Mouse (Mus musculus): ENCODE data around the gene Hadhb. TPM values are rescaled to one million over a fixed set of nuclear protein-coding genes. Genes with fewer than 3 reads are reported as not detected.

Gene Hadhb
- polyA plus RNA-seq (2014; fragmentation: Nextera tagmentation; extraction: Ambion mirVana): 107 and 114 TPM in 2 replicates

DNA sequence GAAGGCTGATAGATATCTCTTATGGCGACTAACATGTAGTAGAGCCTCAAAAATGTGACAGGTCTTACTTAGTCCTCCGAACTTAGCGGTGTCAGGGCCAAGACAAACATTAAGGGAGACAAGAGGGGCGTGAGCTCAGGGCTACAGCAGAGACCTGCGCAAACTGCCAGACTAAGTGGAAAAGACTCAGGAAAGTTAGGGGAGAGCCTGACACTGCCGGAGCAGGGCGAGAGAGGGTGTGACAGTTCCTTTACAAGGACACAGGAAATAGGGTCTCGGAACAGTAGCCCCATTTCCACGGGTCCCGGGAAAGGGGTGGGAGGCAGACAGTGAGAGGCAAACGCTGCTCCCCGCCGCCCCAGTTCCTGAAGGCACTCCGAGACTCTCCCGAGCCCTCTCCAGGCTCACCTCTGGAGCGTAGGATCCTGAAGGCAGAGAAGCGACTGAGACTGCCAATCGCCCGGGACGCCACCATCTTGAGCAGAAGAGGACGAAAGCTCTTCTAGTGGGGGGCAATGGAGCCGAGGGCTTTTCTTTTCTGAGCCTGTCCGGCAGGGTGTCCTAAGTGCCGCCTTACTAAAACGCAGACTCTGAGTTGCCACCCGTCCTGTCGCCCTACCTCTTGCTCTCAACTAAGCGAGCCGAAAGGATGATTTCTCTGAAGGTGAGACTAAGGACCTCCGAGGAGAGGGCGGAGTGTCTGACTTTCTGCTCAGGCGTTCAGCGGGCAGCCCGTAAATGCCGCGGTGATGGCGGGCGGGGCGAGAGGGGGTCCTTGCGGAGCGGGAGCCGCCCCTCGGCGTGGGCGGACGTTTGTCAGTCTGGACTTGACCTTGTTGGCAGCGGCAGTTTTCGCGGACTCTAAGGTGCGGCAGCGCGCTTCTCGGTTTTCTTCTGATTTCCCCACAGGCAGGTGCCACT is at the start of gene Hadhb, which contains the start of gene Hadha:
Gene Hadhb, plus strand, starts transcription at position 775 of the 921 bp plus-strand sequence.
Gene Hadha, minus strand, starts transcription at position 689 of the 921 bp plus-strand sequence.
- Histone ChIP-seq H3K9ac (ENCODE audit: low read length) (peak within 1 kb of the TSS; percentile 87), H3K36me3 (ENCODE audit: control insufficient read depth, insufficient read depth, low read length) (no peaks in the 10 kb centered on the region), H3K27me3 (ENCODE audit: control insufficient read depth, insufficient read depth, low read length) (no peaks in the 10 kb centered on the region), H3K4me3 (ENCODE audit: low read depth, low read length) (peak within 1 kb of the TSS; percentile 95), H3K4me1 (ENCODE audit: control insufficient read depth, insufficient read depth, low read length) (0 out of 2 replicates have a peak, but pooled peaks cover 3% of the 10 kb centered on the region), H3K27ac (ENCODE audit: low read depth, low read length) (peak within 1 kb of the TSS; percentile 75), H3K4me2 (peak within 1 kb of the TSS; percentile 80), H3K9me3 (ENCODE audit: control insufficient read depth, low read length) (no peaks in the 10 kb centered on the region)
- under 1% methylated on average over 53 of the region's 53 CpGs for WGBS
- DNase-seq (ENCODE audit: low spot score, missing footprints): peak; percentile 99
- peak; percentile 91 for ATAC-seq (ENCODE audit: low FRiP score)

GRCm38 (mm10) chr5:30105668-30106300 is 49.3 kb upstream of the Hadhb start, which contains the start of gene 3110082J24Rik:
3110082J24Rik (minus strand) TSS chr5:30106086.
- Histone ChIP-seq H3K4me2 (peak within 1 kb of the TSS; percentile 94), H3K36me3 (ENCODE audit: control insufficient read depth, insufficient read depth, low read length) (no peaks in the 10 kb centered on the region), H3K4me1 (ENCODE audit: control insufficient read depth, insufficient read depth, low read length) (peaks cover 49% of the 10 kb centered on the region), H3K27ac (ENCODE audit: low read depth, low read length) (peak within 1 kb of the TSS; percentile 67; the same call in 1 of the 2 replicates), H3K9ac (ENCODE audit: low read length) (peak within 1 kb of the TSS; percentile 84), H3K27me3 (ENCODE audit: control insufficient read depth, insufficient read depth, low read length) (no peaks in the 10 kb centered on the region), H3K4me3 (ENCODE audit: low read depth, low read length) (peak within 1 kb of the TSS; percentile 66), H3K9me3 (ENCODE audit: control insufficient read depth, low read length) (no peaks in the 10 kb centered on the region)
- DNase-seq (ENCODE audit: low spot score, missing footprints) (no peak), ATAC-seq (ENCODE audit: low FRiP score) (peak; percentile 19; the same call in 1 of the 2 replicates)
- WGBS: under 1% methylated on average over 29 of the region's 29 CpGs

DNA sequence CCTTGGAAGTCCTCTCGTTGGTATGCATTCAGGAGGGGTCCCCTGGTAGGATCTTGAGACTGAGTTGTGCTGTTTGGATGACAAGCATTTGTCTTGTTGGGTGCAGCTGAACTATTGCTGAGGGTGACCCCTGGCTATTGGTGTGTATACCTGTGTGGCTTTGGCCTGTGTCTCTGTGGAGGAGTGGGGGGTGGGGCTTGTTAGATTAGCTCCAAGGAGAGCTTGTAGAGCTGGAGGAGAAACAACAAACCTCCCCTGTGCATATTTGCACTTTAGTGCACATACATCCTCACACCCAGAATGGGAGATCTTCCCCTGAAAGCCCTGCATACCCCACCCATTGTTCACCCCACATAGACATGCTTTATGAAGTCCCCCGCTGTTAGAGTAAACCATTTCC is 48.3 kb upstream of the Hadhb start:
- peak; percentile 1; the same call in 1 of the 2 replicates for ATAC-seq (ENCODE audit: low FRiP score)
- DNase-seq (ENCODE audit: low spot score, missing footprints): peak; percentile 85

GRCm38 (mm10) chr5:30107186-30107585 is 47.9 kb upstream of the Hadhb start:
- Histone ChIP-seq H3K9ac (ENCODE audit: low read length) (peak overlapping the region; percentile 44), H3K4me2 (peak overlapping the region; percentile 94), H3K9me3 (ENCODE audit: control insufficient read depth, low read length) (no peaks in the 10 kb centered on the region), H3K4me3 (ENCODE audit: low read depth, low read length) (peak overlapping the region; percentile 66), H3K27ac (ENCODE audit: low read depth, low read length) (peak overlapping the region; percentile 78), H3K27me3 (ENCODE audit: control insufficient read depth, insufficient read depth, low read length) (no peaks in the 10 kb centered on the region; the same call in 1 of the 2 replicates), H3K4me1 (ENCODE audit: control insufficient read depth, insufficient read depth, low read length) (peaks cover 58% of the 10 kb centered on the region), H3K36me3 (ENCODE audit: control insufficient read depth, insufficient read depth, low read length) (no peaks in the 10 kb centered on the region)
- 0% methylated on average over 7 of the region's 7 CpGs for WGBS
- peak; percentile 93 for DNase-seq (ENCODE audit: low spot score, missing footprints)
- ATAC-seq (ENCODE audit: low FRiP score): peak; percentile 71

More for the DNA sequence above, 48.3 kb upstream of the Hadhb start:
- 9% methylated on average over 2 of the region's 2 CpGs for WGBS
- peaks cover 58% of the 10 kb centered on the region for H3K4me1 ChIP-seq (ENCODE audit: control insufficient read depth, insufficient read depth, low read length)
- no peaks in the 10 kb centered on the region for H3K9me3 ChIP-seq (ENCODE audit: control insufficient read depth, low read length)
- H3K9ac ChIP-seq (ENCODE audit: low read length): peak overlapping the region; percentile 84
- H3K36me3 ChIP-seq (ENCODE audit: control insufficient read depth, insufficient read depth, low read length): no peaks in the 10 kb centered on the region
- H3K27ac ChIP-seq (ENCODE audit: low read depth, low read length): peak overlapping the region; percentile 67; the same call in 1 of the 2 replicates
- H3K4me3 ChIP-seq (ENCODE audit: low read depth, low read length): peak overlapping the region; percentile 66
- H3K4me2 ChIP-seq: peak overlapping the region; percentile 94
- H3K27me3 ChIP-seq (ENCODE audit: control insufficient read depth, insufficient read depth, low read length): no peaks in the 10 kb centered on the region

DNA sequence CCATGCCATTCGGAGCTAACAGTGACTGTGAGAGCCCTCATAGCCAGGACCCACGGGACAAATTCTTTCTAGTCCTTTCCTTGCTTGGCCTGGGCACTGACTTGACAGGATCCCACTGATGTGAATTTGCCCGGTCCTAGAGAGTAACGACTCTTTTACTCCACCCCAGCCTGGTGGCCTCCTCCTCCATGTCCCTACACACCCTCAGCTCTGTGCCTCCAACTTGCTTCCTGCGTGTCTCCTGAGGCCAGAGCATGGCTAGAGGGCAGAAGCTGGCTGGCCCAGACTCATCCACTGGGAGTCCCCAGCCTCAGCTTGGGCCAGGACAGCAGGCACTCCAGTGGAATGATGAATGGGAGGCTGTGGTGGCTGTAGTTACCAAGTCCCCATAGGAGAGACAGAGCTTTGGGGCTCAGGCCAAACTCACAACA is 47.4 kb upstream of the Hadhb start:
- Histone ChIP-seq H3K27me3 (ENCODE audit: control insufficient read depth, insufficient read depth, low read length) (peaks cover 2% of the 10 kb centered on the region; the same call in 1 of the 2 replicates), H3K27ac (ENCODE audit: low read depth, low read length) (peak overlapping the region; percentile 78), H3K4me3 (ENCODE audit: low read depth, low read length) (peak overlapping the region; percentile 66), H3K4me2 (peak overlapping the region; percentile 94), H3K36me3 (ENCODE audit: control insufficient read depth, insufficient read depth, low read length) (no peaks in the 10 kb centered on the region), H3K4me1 (ENCODE audit: control insufficient read depth, insufficient read depth, low read length) (peaks cover 58% of the 10 kb centered on the region), H3K9ac (ENCODE audit: low read length) (peak overlapping the region; percentile 44), H3K9me3 (ENCODE audit: control insufficient read depth, low read length) (no peaks in the 10 kb centered on the region)
- ATAC-seq (ENCODE audit: low FRiP score): 0 out of 2 replicates have a peak, but pooled peaks have one; percentile 3
- peak; percentile 93 for DNase-seq (ENCODE audit: low spot score, missing footprints)
- 1% methylated on average over 5 of the region's 5 CpGs for WGBS

DNA sequence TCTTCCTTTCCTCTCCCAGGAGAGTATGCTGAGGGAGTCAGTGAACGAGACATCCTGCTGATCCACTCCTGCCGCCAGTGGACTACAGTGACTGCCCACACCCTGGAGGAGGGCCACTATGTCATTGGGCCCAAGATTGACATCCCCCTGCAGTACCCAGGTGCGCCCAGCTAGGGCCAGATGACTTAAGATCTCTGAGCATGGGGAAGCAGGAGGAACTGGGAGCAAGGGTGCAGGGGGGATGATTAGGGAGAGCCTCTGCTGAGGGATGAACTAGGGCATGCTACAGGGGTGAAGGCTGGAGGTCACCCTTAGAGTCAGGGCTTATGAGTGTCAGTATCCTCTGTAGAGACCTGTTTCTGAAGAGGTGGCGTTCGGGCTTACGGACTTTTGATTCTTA is 46.8 kb upstream of the Hadhb start:
- peaks cover 6% of the 10 kb centered on the region; the same call in 1 of the 2 replicates for H3K27me3 ChIP-seq (ENCODE audit: control insufficient read depth, insufficient read depth, low read length)
- ATAC-seq (ENCODE audit: low FRiP score) (no peak), DNase-seq (ENCODE audit: low spot score, missing footprints) (peak; percentile 84)
- WGBS: 54% methylated on average over 6 of the region's 6 CpGs
- H3K36me3 ChIP-seq (ENCODE audit: control insufficient read depth, insufficient read depth, low read length): no peaks in the 10 kb centered on the region
- H3K9ac ChIP-seq (ENCODE audit: low read length): peak overlapping the region; percentile 28; the same call in 1 of the 2 replicates
- peak overlapping the region; percentile 78 for H3K27ac ChIP-seq (ENCODE audit: low read depth, low read length)
- H3K4me3 ChIP-seq (ENCODE audit: low read depth, low read length): no peak overlapping the region
- H3K4me2 ChIP-seq: peak overlapping the region; percentile 94
- H3K9me3 ChIP-seq (ENCODE audit: control insufficient read depth, low read length): no peaks in the 10 kb centered on the region
- H3K4me1 ChIP-seq (ENCODE audit: control insufficient read depth, insufficient read depth, low read length): peaks cover 58% of the 10 kb centered on the region

- Histone ChIP-seq H3K27me3 (ENCODE audit: control insufficient read depth, insufficient read depth, low read length) (peaks cover 19% of the 10 kb centered on the region; the same call in 1 of the 2 replicates), H3K9me3 (ENCODE audit: control insufficient read depth, low read length) (no peaks in the 10 kb centered on the region), H3K9ac (ENCODE audit: low read length) (peak overlapping the region; percentile 32), H3K4me1 (ENCODE audit: control insufficient read depth, insufficient read depth, low read length) (peaks cover 66% of the 10 kb centered on the region), H3K4me2 (peak overlapping the region; percentile 33), H3K4me3 (ENCODE audit: low read depth, low read length) (no peak overlapping the region), H3K27ac (ENCODE audit: low read depth, low read length) (peak overlapping the region; percentile 68), H3K36me3 (ENCODE audit: control insufficient read depth, insufficient read depth, low read length) (no peaks in the 10 kb centered on the region)
- WGBS: 7% methylated on average over 2 of the region's 2 CpGs
- DNase-seq (ENCODE audit: low spot score, missing footprints) (peak; percentile 90), ATAC-seq (ENCODE audit: low FRiP score) (no peak)
Observed at GRCm38 (mm10) chr5:30109899-30110298, 45.1 kb upstream of the Hadhb start.

- Histone ChIP-seq H3K27me3 (ENCODE audit: control insufficient read depth, insufficient read depth, low read length) (peaks cover 20% of the 10 kb centered on the region; the same call in 1 of the 2 replicates), H3K9ac (ENCODE audit: low read length) (peak overlapping the region; percentile 32), H3K4me1 (ENCODE audit: control insufficient read depth, insufficient read depth, low read length) (peaks cover 66% of the 10 kb centered on the region), H3K4me3 (ENCODE audit: low read depth, low read length) (no peak overlapping the region), H3K36me3 (ENCODE audit: control insufficient read depth, insufficient read depth, low read length) (no peaks in the 10 kb centered on the region), H3K27ac (ENCODE audit: low read depth, low read length) (peak overlapping the region; percentile 68), H3K9me3 (ENCODE audit: control insufficient read depth, low read length) (no peaks in the 10 kb centered on the region), H3K4me2 (peak overlapping the region; percentile 33)
- WGBS: 2% methylated on average over 22 of the region's 22 CpGs
- peak; percentile 39; the same call in 1 of the 2 replicates for ATAC-seq (ENCODE audit: low FRiP score)
- DNase-seq (ENCODE audit: low spot score, missing footprints): peak; percentile 96
Observed at GRCm38 (mm10) chr5:30110371-30111060, 44.5 kb upstream of the Hadhb start.

Measured in midbrain, embryonic 11.5 days (tissue).